Mouse (Mus musculus) urinary bladder, adult 18-20 months (tissue): Measurements from ENCODE around the gene Rufy1.

Experiments used
- DNase-seq, 2 experiments: peaks; one replicate each; pipeline ENCODE4 v3.0.0; 2022; ENCODE audit warnings: low spot score in 2 of 2, mixed read lengths in 2 of 2

Gene Rufy1

DNA sequence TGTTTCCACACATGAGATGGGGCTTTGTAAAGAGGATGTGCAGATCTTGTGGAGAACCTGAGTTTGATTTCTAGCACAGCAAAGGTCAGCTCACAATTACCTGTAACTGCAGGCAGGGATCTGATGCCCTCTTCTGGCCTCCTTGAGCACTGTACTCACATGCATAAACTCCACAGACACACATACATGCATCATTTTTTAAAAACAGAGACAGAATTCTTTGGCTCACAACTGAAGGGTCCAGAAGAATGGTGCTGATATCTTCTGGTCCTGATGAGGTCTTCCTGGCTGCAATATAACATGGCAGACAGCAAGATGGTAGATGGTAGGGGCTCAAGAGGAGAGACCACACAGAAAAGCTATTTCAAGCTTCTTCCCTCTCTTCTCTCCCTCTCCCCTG, 76.8 kb downstream of the Rufy1 start, which contains the start of gene Cby3:
TSS of gene Cby3 (plus strand) at position 301 of the 400 bp plus-strand sequence.
- no peak for DNase-seq

- DNase-seq: no peak
Measured at GRCm38 (mm10) chr11:50352177-50352576, 78.7 kb downstream of the Rufy1 start.

DNA sequence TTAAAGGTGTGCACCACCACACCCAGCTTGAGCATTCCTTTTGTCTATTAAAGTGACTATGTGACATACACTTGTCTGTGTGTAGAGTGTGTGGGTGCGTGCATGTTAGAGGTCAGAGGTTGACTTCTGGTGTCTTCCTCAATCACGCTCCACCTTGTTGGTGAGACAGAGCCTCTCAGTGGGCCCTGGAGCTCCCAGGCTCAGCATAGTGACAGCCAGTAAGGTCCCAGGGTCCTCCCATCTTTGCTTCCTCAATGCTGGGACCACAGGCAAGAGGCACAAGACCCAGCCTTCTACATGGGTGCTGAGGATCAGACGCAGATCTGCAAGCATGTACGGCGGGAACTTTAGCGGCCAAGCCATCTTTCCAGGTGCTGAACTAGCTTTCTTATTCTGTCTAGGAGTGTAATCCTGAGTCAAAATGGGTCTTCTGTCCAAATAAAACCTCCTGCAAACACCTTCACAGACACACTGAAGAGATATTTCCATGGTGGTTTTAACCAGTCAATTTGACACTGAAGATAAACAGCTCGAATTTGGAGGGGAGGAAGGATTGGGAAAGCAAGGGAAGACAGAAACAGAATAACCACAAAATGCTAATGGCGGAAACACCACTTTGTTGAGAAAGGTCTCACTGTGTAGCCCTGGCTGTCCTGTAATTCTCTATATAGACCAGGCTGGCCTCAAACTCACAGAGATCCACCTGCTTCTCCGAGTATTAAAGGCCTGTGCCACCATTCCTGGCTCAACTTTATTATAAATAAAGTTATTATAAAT, 84.5 kb downstream of the Rufy1 start:
- DNase-seq: no peak

DNA sequence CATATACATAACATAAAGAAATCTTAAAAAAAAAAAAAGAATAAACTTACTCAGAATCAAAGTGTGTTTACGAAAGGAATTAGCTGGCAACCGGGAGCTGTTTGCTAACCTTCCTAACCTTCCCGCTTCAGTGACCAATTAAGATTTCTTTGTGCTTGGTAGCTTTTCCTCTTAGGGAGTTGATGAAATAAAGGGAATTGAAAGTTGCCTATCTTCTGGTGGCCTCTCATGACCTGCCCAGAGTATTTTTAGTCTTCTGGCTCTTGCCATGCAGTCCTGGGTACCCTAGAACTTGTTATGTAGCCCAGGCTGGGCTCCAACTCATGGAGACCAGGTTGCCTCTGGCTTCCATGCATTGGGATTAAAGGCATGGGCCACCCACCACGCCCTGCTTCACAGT, 85.4 kb downstream of the Rufy1 start:
- no peak for DNase-seq
